Mouse (Mus musculus) left cerebral cortex, postnatal 10 days (tissue): ENCODE measurements around the gene Bptf. TPM values are rescaled to one million over a fixed set of nuclear protein-coding genes. Genes with fewer than 3 reads are reported as not detected.
"Not testable (repeated sequence)": the region's sequence is repeated elsewhere in the genome, so short reads cannot be mapped to it uniquely, and the experiment has no call there.

Experiments used
- DNase-seq, 2 experiments: peaks; one replicate each; pipeline ENCODE4 v3.0.0; 2021 to 2022; ENCODE audit warnings: low spot score in 2 of 2, mixed read lengths in 1 of 2; ENCODE audit errors: extremely low spot score in 1 of 2
- intact Hi-C: fragments of 180-260 bp; cut with DNase I; formaldehyde crosslinking; loops from one replicate; pipeline ENCODE4 v1.15.1; 2025
- total RNA-seq, 2 experiments: library from RNA; stranded (reverse); gene quantifications; 2 replicates each; pipeline ENCODE4 v1.2.3; 2021

The Bptf gene
- 10 to 100 TPM; 59.7 to 60.3 TPM for total RNA-seq

- intact Hi-C loops = no loop called here
Observed at GRCm38 (mm10) chr11:107131749-107132421, at the start of gene Bptf. TSS of gene Bptf (minus strand) at chr11:107132127.

GRCm38 (mm10) chr11:107161215-107161614 lies 29.3 kb upstream of the Bptf start:
- intact Hi-C loops = no loop called here
- no peak for DNase-seq

More at GRCm38 (mm10) chr11:107131749-107132421, at the start of gene Bptf:
- peak; percentile 82 to 94 for DNase-seq

- intact Hi-C loops = no loop called here
- no peak for DNase-seq
Observed at GRCm38 (mm10) chr11:107159034-107159433, 27.1 kb upstream of the Bptf start.

- DNase-seq = no peak
- intact Hi-C loops = no loop called here
Observed at GRCm38 (mm10) chr11:107156977-107157642, 25.2 kb upstream of the Bptf start.

GRCm38 (mm10) chr11:107155292-107155691 lies 23.4 kb upstream of the Bptf start:
- no peak for DNase-seq
- intact Hi-C loops = no loop called here

GRCm38 (mm10) chr11:107154431-107154830 lies 22.5 kb upstream of the Bptf start:
- intact Hi-C loops = no loop called here

GRCm38 (mm10) chr11:107153645-107154044 lies 21.7 kb upstream of the Bptf start:
- intact Hi-C loops = no loop called here
- DNase-seq = no peak

More at GRCm38 (mm10) chr11:107154431-107154830, 22.5 kb upstream of the Bptf start:
- no peak for DNase-seq

GRCm38 (mm10) chr11:107151809-107152208 lies 19.9 kb upstream of the Bptf start:
- intact Hi-C loops = no loop called here
- peak in 1 of 2 experiments; percentile 27 for DNase-seq

- DNase-seq, intact Hi-C loops: not testable (repeated sequence)
Observed at GRCm38 (mm10) chr11:107143956-107144355, 12.0 kb upstream of the Bptf start.

- intact Hi-C loops = no loop called here
Observed at GRCm38 (mm10) chr11:107142382-107142781, 10.5 kb upstream of the Bptf start.

GRCm38 (mm10) chr11:107140756-107141155 lies 8.8 kb upstream of the Bptf start:
- DNase-seq = no peak
- intact Hi-C loops = no loop called here

More at GRCm38 (mm10) chr11:107142382-107142781, 10.5 kb upstream of the Bptf start:
- no peak for DNase-seq

GRCm38 (mm10) chr11:107138633-107139032 lies 6.7 kb upstream of the Bptf start:
- peak in 1 of 2 experiments; percentile 44 for DNase-seq
- intact Hi-C loops = no loop called here

GRCm38 (mm10) chr11:107137593-107137992 lies 5.7 kb upstream of the Bptf start:
- no peak for DNase-seq
- intact Hi-C loops = no loop called here

GRCm38 (mm10) chr11:107136458-107136857 lies 4.5 kb upstream of the Bptf start:
- intact Hi-C loops, DNase-seq: not testable (repeated sequence)

GRCm38 (mm10) chr11:107135741-107136140 lies 3.8 kb upstream of the Bptf start:
- no peak for DNase-seq
- intact Hi-C loops = no loop called here

GRCm38 (mm10) chr11:107132426-107132825 lies 499 bp upstream of the Bptf start:
- DNase-seq = no peak
- intact Hi-C loops = no loop called here

GRCm38 (mm10) chr11:107130879-107131748 lies 813 bp downstream of the Bptf start:
- peak; percentile 42 to 78 for DNase-seq
- intact Hi-C loops = no loop called here

- intact Hi-C loops = no loop called here
- DNase-seq = no peak
Observed at GRCm38 (mm10) chr11:107130221-107130788, 1.6 kb downstream of the Bptf start.

GRCm38 (mm10) chr11:107129641-107130040 lies 2.3 kb downstream of the Bptf start:
- DNase-seq = no peak
- intact Hi-C loops = no loop called here
